Mouse (Mus musculus) urinary bladder, postnatal 25 days (tissue): ENCODE measurements at regions not wholly inside any gene's neighbourhood (a gene's known extent, or its start where the extent isn't known, plus 50 kb on each side); places are given as distances from the start of the nearest gene placed in this dataset.

ENCODE experiments used
- DNase-seq: peaks from one replicate; pipeline ENCODE4 v3.0.0; 2022; ENCODE audit warnings: low spot score

- no peak for DNase-seq
Observed at GRCm38 (mm10) chr5:82472146-82472545, 882.8 kb downstream of the Tecrl start.

GRCm38 (mm10) chr5:82464272-82464671 is 890.7 kb downstream of the Tecrl start:
- no peak for DNase-seq

GRCm38 (mm10) chr5:82441288-82441687 is 913.7 kb downstream of the Tecrl start:
- no peak for DNase-seq

- DNase-seq = no peak
Observed at GRCm38 (mm10) chr5:82440126-82440525, 914.9 kb downstream of the Tecrl start.

- DNase-seq = no peak
Observed at GRCm38 (mm10) chr5:82420396-82420795, 934.6 kb downstream of the Tecrl start.

GRCm38 (mm10) chr5:82396632-82397234 is 958.3 kb downstream of the Tecrl start:
- no peak for DNase-seq

- DNase-seq = no peak
Observed at GRCm38 (mm10) chr5:82361624-82362023, 993.4 kb downstream of the Tecrl start.

- no peak for DNase-seq
Observed at GRCm38 (mm10) chr5:82356336-82356735, 998.7 kb downstream of the Tecrl start.

- DNase-seq = no peak
Observed at GRCm38 (mm10) chr5:82351089-82351488, 1003.9 kb downstream of the Tecrl start.

GRCm38 (mm10) chr5:82346672-82347071 is 1008.3 kb downstream of the Tecrl start:
- DNase-seq = peak; percentile 33

GRCm38 (mm10) chr5:82324354-82324753 is 1030.6 kb downstream of the Tecrl start:
- no peak for DNase-seq

- no peak for DNase-seq
Observed at GRCm38 (mm10) chr5:82319709-82320333, 1035.2 kb downstream of the Tecrl start.

GRCm38 (mm10) chr5:82312054-82312453 is 1042.9 kb downstream of the Tecrl start:
- DNase-seq = no peak

- no peak for DNase-seq
Observed at GRCm38 (mm10) chr5:82288069-82288845, 1066.7 kb downstream of the Tecrl start.

GRCm38 (mm10) chr5:82253356-82254104 is 1101.5 kb downstream of the Tecrl start:
- no peak for DNase-seq

- DNase-seq = no peak
Observed at GRCm38 (mm10) chr5:82226329-82226728, 1128.7 kb downstream of the Tecrl start.

GRCm38 (mm10) chr5:82223622-82224021 is 1131.4 kb downstream of the Tecrl start:
- no peak for DNase-seq

GRCm38 (mm10) chr5:82203606-82204005 is 1151.4 kb downstream of the Tecrl start:
- DNase-seq = no peak
